Mouse (Mus musculus) left cerebral cortex, postnatal 14 days (tissue): ENCODE data around the gene Gm17720. TPM values are rescaled to one million over a fixed set of nuclear protein-coding genes. Genes with fewer than 3 reads are reported as not detected.

ENCODE experiments used
- DNase-seq, 2 experiments: peaks; one replicate each; pipeline ENCODE4 v3.0.0; 2021 to 2022; ENCODE audit warnings: low spot score in 2 of 2, mixed read lengths in 1 of 2
- intact Hi-C: fragments of 180-260 bp; cut with DNase I; formaldehyde crosslinking; loops from one replicate; pipeline ENCODE4 v1.15.1; 2025
- long read RNA-seq, 2 experiments: library from polyadenylated mRNA; stranded (forward); transcript quantifications; one replicate each; pipeline ENCODE4 v2.0.0; 2021
- total RNA-seq, 2 experiments: library from RNA; stranded (reverse); gene quantifications; 2 replicates each; pipeline ENCODE4 v1.2.3; 2021

Gm17720 gene
- not detected for total RNA-seq
- long read RNA-seq, experiment 1, result 0 reads
- long read RNA-seq, experiment 2, result 0 reads

DNA sequence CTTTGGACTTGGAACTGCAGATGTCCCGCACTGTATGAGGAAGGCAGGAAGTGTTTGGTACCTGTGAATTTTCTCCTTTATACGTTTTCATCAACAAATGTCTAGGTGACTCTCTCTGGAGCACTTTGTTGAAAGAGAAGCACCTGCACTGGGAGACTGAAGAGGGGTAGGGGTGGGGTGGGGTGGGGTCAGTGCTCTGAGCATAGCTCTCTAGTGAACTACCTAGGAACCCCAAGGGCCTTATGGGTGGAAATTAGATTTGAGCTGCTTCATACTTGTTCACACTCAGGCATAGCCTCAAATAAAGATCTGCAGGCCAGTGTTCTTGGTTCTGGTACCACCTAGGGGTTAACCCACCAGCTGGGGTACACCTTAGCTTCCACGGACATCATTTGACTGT lies at the start of gene Gm17720:
Gene Gm17720 (minus strand): TSS at position 101 of the 400 bp plus-strand sequence.
- intact Hi-C loops, result no loop called here
- no peak for DNase-seq

DNA sequence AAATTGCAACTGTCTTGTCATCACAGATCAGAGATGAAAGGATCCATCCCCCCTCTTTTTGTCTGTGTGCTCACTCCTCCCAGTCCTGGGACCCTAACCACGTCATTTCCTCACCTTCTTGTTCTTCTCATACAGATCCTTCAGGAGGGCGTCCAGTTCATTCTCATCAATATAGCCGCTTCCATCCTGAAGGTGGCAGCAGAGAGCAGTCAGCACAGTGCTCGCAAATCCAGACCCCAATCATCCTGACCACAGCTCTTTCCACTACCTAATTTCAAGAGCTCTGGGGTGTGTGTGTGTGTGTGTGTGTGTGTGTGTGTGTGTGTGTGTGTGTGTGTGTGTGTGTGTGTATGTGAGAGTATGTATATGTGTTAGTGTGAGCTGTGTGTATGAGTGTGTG lies 43.0 kb upstream of the Gm17720 start:
- peak; percentile 56 to 75 for DNase-seq
- intact Hi-C loops, result no loop called here

DNA sequence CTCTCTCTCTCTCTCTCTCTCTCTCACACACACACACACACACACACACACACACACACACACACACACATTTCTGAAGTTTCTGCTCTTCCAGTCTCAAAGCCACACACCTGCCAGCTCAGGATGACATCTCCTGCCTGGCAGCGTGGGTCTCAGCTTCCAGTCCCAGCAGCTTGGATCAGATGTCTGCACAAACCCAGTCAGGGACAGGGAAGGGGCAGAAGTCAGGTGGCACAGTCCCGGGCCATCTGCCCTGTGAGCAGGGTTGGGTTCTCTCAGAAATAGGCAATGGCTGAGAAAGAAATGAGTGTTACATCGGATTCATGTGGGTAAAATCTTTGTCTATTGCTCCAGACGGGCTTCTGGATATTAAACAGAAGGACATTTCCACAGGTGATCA lies 38.2 kb upstream of the Gm17720 start:
- DNase-seq, result no peak
- intact Hi-C loops, result no loop called here

DNA sequence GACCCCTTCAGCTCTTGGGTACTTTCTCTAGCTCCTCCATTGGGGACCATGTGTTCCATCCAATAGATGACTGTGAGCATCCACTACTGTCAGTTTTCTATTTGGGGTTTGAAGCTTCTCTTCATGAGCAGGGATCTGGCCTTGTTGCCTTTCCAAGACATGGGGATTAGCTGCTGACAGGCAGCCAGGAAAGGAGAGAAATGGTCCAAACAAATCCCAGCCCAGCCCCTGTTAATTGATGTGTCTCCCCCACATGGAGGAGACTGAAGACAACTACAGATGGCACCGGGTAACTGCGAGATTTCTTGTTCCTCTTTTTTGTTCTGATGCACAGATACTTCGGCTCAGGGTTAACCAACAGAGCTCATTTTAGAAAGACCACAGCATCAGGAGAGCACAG lies 37.6 kb upstream of the Gm17720 start:
- no peak for DNase-seq

DNA sequence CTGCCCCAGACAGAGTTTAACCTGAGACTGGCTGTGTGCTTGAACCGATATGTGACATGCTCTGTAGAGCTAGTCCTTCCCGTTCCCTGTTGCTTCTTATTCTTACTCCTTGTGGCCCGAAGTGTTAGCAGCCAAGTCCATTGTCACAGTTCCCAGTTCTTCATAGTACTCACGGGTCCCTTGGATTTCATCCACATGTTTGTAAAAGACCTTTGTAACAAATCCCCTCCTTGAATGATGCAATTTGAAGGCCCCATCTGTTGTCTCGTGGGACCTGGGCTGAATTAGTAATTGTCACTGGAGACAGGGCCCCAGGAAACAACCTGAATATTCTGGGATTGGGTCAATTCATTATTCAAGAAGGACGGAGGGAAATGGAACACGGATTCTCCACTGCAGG lies 33.0 kb upstream of the Gm17720 start:
- no peak for DNase-seq
- intact Hi-C loops, result no loop called here

More for the DNA sequence above, 37.6 kb upstream of the Gm17720 start:
- intact Hi-C loops, result no loop called here

DNA sequence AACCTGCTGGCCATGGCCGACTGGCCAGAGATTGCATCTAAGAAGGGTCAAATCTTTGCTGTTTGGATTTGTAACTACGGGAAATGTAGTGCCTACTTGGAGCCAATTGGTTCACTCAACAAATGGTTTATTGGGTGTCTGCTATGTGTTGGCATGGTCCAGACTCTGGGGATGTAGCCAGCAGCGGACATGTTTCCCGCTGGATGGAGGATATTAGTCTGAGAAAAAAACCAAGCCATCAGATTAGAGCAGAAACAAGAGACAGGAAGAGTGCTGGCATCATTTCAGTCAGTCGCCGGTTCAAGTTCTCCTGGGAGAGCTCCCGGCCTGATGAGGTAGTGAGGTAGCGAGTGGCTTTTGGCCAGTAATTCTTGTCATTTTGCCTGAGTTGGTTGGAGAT lies 31.7 kb upstream of the Gm17720 start:
- no peak for DNase-seq

DNA sequence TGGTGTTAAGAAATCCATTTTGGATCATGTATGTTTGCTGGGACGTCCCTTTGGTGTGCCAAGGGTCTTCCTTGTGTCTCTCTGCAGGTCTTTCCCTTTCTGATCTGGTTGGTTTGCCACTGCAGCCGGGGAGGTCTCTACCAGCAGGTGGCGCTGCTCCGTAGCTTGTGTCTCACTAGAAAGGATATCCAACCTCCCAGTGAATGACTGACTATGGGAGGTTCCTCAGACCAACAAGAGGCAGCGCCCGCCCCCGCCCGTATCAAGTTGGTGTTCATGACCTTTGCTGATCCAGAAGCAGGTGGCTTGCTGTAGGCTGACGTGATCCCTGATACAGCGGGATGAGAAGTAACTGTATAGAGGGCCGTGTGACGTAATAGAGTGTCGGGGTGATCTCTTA lies 28.0 kb upstream of the Gm17720 start:
- intact Hi-C loops, result loop anchor here (5.0 kb wide), 1 partner anchor 347 kb away; no protein-coding TSS in a partner anchor
- DNase-seq, result peak; percentile 87 to 88

More for the DNA sequence above, 31.7 kb upstream of the Gm17720 start:
- intact Hi-C loops, result loop anchor here (5.0 kb wide), 1 partner anchor 343 kb away; no protein-coding TSS in a partner anchor

DNA sequence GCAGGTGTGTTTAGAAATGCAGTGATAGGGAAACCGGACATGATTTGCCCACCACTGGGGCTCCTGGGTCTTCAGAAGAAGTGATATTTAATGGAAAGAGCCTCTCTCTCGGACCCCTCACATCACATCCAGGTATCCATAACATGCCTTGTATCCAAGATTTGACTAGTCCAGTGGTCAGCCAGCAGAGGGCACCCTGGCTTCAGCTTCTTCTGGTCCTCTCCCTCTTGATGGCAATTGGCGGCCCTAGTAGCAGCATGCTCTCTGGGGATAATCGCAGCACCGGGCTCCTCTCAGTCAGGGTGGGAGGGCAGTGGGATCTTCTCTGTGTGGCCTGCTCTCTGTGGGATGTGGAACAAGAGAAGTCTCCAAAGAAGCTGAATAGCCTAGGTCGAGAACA lies 17.2 kb upstream of the Gm17720 start:
- peak; percentile 20 to 22 for DNase-seq
- intact Hi-C loops, result no loop called here

DNA sequence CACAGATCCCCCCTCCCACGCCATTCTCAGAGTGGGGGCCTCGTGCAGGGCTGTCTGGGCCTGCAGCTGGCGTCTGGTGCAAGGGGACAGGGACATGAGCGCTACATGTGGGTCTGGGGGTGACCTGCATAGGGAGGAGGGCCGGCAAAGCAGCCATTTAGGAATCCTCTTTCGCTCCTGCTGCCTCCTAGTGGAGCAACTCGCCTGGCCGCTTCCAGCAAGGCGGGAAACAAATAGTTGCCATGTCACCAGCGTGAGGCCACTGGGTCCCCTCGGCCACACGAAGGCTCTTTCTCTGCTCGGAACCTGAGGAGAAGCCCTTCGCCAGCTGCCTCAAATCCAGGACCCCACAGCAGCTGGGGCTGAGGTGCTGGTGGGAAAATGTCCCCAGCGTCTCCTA lies 877 bp downstream of the Gm17720 start:
- no peak for DNase-seq
- intact Hi-C loops, result no loop called here

DNA sequence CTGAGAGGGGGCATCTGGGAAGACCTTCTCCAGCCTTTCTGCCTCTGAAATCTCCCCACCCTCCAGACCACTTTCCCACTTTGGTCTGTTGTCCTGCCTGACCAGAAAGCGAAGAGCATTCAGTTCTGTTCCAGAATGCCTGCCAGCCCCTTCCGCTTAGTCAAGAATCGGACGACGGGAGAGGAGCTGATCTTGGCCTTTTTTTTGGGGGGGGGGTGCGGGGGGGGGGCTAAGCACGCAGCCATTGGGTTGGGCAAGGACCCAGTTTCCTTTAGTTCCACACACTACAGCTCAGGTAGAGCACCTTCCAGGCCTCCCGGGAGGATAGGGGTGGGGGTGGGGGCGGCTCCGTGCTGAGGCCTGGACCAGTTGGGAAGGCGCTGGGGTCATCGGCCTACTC lies 1.6 kb downstream of the Gm17720 start, which contains the start of gene Gm21964:
Gene Gm21964 (plus strand): TSS at position 301 of the 400 bp plus-strand sequence.
- intact Hi-C loops, result no loop called here
- no peak for DNase-seq

DNA sequence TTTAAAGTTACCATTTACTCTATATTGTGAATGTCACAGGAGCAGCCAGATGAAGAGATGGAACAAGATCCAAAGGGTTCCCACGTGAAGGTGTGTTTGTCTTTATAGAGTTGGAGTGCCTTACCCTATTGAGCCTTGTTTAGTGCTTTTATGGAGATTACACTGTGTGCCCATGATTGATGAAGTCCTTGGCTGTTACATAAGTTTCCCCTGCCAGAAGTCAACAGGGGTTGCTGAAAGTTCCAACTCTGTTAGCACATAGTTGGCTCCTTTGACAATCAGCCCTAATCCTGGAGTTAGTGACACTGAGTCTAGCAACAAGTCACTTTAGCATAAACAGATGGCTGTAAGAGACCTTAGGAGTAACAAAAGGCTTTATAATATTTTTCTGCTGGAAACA lies 10.7 kb downstream of the Gm17720 start:
- DNase-seq, result no peak
- intact Hi-C loops, result no loop called here

DNA sequence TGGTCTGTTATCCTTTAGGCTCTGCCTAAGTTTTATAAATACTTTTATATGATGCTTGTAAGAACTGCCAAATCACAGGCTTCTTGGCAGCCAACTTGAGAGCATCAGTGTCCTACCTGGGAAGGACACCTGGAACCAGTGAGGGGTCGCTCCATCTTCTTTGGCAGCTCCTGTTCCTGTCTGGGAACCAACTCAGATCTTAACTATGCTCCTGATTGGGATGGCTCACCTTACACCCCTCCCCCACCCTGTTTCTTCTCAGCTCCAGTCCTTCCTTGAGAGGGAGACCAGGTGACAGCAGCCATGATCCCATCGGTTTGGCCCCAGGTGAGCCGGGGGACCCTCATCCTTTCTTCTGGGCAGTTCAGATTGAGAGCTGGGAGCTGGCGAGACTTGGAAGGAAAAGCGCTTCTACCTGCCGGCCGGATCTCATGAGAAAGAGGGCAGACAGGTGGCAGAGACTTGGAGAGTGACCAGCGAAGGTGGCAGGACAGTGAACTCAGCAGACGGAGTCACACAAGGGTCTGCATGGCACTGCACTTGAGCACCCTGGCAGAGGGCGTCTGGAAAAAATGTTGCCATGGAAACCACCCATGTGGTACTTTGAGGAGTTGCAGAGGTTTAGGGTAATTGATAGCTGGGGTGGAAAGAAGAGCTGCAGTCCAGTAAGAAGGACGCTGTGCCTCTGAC lies 20.0 kb downstream of the Gm17720 start:
- DNase-seq, result no peak
- intact Hi-C loops, result no loop called here

DNA sequence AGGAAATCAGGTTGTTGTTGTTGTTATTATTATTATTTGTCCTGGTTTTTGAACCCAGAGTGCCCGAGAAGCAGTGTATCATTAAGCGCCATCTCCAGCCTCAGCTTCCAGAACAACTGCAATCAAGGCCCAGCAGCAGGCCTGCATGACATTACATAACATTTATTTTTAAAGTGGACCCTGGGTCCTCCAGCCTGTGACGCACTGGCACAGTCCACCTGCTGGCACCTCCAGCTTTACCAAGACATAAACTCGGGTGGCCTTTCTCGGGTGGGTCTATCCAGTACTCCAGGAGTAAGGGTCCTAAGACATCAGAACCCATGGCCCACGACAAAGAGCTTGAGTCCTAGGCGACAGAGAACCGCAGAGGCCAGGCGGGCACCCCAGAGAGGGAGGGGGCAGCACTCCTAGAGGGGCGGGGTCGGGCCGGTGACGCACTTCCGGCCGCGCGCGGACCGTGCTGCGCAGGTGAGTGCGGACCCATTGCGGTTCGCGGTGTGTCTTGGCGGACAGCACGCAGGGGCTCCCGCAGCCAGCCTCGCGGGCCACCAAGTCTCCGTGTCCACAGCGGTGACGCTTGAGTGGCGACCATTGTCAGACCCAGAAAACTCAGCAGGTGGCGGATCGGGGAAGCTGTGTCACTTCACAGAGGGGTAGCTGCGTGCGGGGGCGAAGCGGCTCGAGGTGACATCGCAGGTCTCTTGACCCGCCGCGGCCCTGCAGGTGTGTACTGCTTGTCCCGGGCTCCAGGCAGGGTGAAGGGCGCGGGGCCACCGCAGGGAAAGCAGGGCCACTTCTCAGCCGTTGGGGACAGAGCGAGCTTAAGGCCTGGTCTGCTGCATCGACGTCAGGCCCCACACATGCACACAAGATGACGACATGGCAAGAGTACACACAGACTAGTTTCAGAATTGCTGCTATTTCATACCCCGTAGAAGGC lies 23.0 kb downstream of the Gm17720 start, which contains the start of gene Zfp612:
Gene Zfp612 (plus strand): TSS at position 465 of the 940 bp plus-strand sequence.
- intact Hi-C loops, result no loop called here
- DNase-seq, result peak; percentile 54 to 73

DNA sequence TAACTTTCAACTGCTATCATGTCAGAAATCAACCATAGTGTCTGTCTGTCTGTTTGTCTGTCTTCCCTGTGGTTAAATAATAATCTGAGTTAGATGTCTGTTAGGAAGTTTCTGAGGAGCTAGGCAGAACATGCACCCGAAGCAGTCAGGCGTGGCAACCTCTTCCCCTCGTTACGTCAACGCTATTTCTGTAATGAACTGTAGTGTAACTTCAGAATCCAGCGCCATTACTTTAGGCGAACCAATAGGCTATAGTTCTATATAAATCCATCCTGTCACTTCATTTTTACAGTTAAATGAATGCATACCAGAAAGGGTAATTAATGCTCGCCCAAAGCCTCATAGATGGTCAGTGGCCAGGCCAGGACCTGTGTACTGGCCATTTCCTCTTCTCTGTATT lies 28.1 kb downstream of the Gm17720 start:
- intact Hi-C loops, result loop anchor here (5.0 kb wide), 1 partner anchor 62 kb away; no protein-coding TSS in a partner anchor
- no peak for DNase-seq

DNA sequence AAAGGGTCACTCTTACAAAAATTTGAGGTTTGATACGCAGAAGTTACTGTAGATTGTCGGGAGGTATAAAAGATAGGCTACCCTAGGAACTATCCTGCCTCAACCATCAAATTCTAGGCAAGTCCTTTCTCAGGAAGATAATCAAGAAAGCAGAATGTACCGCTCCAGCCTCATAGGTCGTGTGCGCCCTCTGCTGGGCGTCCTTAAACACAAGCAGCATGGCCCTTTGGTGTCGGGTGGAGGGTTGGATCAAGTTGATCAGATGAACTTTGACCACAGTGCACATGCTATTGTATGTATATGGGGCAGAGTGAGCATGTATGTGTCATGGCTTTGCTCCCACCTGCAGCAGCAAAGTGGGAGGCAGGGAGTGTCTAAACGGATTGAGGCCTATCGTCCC lies 31.0 kb downstream of the Gm17720 start:
- DNase-seq, result peak; percentile 41 to 75
- intact Hi-C loops, result loop anchor here (1.0 to 5.0 kb wide), 2 partner anchors 59 to 101 kb away; no protein-coding TSS in a partner anchor

DNA sequence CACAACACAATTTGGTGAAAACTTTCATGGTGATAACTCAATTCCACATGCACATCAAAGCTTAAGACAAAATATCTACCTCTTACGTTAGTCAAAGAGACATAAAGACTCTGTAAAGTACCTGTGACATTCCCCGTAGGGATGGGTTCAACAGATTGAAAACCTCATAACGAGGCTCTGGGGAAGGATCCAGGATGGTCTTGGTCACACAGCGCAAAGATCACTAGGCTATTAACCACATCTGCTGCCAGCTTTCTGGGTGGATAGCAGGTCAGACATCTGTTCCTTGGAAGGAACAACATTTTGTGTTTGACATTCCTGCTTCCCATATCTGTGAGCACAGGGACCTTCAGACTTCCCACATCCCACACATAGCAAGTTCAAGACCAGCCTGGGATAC lies 32.8 kb downstream of the Gm17720 start:
- intact Hi-C loops, result loop anchor here (5.0 kb wide), 1 partner anchor 57 kb away; no protein-coding TSS in a partner anchor
- no peak for DNase-seq

DNA sequence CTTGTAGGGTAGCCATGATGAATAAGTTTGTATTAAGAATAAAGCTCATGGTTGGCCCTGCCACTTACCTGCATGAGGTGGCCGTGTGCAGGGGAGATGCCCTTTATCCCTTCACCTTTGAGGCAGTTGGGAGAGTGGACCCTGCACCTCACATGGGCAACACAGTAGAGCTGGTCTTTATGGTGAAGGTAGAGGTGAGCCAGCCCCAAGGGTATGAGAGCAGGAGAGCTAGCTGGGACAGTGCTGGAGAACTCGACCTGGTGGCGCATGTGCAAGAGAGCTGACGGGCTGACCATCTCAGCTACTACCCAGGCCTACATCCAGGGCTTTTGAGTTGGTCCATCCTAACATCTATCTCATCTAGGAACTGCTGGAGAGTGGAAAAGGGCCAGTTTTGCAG lies 36.9 kb downstream of the Gm17720 start:
- intact Hi-C loops, result no loop called here
- no peak for DNase-seq

DNA sequence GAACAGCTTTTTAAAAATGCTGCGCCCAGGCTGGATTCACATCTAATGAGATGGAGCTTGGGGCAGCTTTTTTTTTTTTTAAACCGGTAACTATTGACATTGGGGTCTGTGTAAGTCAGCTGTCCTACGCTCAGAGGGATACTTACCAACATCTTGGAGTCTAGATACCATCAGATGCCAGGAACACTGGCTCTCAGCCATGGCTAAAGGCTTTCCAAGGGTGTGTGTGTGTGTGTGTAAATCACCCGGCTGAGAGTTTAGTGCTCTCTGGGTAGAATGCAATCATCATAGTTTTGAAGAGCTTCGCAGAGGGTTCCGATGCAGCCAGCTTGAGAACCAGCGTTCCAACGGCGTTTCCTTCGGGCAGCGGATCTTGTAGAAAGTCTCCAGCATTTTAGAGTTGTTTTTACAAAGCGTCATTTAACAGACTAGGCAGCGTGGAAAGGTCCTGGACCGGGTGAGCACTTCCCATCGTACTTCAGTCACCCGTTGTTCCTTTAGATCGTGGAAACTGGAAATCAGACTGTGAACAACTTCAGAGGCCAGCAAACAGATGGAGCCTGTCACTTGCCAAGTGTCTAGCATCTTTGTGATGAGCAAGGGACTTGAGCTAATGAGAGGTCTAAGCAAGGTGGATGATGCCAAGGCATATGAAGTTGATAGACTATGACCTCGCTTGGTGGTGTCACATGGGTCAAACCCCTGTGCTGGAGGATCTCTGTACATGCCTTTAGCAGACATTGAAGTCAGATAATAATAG lies 37.8 kb downstream of the Gm17720 start:
- no peak for DNase-seq
- intact Hi-C loops, result no loop called here

DNA sequence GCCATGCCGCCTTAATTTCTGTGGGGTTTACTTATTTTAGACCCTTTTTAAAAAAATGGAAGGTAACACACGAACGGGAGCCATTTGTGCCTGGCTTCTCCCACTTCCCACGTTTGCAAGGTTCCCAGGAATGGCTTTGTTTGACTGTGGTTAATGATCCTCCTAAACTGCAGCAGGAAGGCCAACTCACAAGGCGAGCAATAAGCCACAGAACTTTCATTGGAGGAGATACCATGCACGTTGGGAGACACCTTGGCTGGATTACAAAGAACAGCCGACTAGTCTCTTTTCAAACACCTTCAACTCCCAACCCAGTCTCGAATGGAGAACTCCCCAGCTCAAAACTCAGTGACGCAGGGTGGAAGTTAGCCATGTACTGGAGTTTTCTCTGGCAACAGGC lies 38.4 kb downstream of the Gm17720 start:
- DNase-seq, result no peak
- intact Hi-C loops, result no loop called here
